Mouse (Mus musculus): ENCODE results near the gene Maats1. TPM values are rescaled to one million over a fixed set of nuclear protein-coding genes. Genes with fewer than 3 reads are reported as not detected.

The Maats1 gene
- polyA plus RNA-seq (2015; fragmentation: Illumina TruSeq; extraction: RNeasy Lipid Tissue Mini Kit (QIAGEN cat#74804); ENCODE audit: insufficient read depth, low replicate concordance), result not detected

DNA sequence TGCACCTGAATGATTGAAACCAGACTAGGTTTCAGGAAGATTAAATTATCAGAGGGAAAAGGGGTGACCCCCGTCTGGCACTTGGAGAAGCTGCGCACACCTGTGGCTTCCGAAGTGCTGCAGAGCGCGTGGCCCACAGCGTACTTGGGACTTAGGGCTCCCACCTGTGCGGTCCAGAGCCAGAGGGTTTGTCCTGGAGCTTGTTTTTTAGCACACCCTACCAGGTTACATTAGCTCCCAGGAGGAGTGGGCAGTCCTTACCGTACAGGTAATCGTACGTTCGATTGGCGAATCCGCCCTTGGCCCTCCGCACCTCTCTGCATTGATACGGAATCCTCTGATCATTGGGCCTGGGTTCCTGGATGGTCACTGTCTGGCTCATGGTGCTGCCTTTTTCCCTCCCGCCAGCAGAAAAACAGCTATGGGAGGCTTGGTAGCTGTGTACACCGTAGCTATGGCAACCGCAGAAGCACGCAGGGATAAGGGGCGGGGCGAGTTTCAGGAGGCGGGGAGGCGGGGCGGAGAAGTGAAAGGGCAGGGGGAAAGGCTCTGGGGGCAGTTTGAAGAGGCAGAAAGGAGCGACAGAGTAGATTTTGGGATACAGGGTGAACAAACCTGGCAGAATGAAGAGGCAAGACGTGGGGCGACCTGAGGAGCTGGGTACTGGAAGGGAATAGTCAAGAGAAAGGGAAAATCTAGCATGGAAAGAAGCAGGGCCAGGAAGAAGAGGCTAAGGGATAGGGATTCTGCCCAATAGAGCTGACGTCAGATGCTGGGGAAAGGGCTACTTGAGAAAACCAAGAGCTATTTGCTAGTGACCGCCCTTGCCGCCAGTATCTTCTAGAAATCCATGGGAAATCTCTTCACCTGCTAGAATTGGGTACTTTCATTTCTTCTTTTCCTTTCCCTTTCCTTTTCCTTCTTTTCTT is at the start of gene Maats1:
Gene Maats1 (minus strand): TSS at position 748 of the 929 bp plus-strand sequence.

DNA sequence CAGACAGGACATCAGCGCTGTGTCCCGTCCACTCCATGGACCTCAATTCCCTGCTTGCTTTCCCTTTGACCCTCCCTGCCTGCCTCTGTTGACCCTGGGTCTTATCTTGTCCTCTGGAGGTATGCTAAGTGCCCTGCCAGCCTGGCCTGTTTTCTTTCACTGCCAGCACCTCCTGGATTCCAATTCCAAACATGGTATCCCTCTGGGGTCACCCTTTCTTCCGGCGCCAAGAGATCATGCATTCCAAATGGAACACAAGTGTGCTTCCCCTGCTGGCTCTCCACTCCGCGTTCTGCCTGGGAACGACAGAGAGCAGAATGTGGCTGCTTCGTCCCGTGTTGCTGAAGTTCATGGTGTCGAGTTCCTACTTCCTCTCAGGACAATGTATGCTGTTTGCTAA is 20.0 kb upstream of the Maats1 start, which contains the start of gene Popdc2:
Gene Popdc2 (plus strand): TSS at position 277 of the 400 bp plus-strand sequence.

DNA sequence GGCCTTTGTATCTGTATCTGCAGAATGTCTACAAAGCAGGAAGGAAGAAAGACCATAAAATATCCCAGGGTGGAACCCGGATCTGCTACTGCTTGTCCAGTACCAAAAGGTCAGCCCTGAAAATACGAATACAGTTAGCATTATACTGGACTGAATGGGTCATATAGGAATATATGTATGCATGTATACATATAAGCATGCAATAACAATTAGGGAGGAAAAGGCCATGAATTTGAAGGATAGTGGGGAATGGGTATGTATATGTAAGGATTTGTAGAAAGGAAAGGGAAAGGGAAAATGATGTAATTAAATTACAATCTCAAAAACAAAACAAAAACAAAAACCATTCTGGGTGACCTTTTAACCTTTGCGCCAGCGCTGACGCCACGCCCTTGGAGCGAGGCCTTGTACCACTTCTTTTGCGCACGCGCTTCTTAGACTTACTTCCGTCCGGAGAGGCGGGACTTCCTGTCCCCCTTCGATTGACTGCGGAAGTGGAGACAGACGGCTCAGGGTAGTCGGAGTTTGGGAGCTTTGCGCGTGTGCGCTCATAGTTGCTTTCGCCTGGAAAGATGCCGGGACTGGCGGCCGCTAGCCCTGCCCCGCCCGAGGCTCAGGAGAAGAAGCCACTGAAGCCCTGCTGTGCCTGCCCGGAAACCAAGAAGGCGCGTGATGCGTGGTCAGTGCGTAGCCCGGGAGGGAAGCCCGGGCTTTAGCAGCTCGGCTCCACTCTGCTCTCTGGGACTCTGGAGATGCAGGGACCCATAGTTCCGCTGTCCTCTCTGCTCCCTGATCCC is 4.8 kb upstream of the Maats1 start, which contains the start of the genes Cox17 and Gm21987:
Gene Cox17 (plus strand): TSS at position 463 of the 797 bp plus-strand sequence.
Gene Gm21987 (plus strand): TSS at position 512 of the 797 bp plus-strand sequence.

DNA sequence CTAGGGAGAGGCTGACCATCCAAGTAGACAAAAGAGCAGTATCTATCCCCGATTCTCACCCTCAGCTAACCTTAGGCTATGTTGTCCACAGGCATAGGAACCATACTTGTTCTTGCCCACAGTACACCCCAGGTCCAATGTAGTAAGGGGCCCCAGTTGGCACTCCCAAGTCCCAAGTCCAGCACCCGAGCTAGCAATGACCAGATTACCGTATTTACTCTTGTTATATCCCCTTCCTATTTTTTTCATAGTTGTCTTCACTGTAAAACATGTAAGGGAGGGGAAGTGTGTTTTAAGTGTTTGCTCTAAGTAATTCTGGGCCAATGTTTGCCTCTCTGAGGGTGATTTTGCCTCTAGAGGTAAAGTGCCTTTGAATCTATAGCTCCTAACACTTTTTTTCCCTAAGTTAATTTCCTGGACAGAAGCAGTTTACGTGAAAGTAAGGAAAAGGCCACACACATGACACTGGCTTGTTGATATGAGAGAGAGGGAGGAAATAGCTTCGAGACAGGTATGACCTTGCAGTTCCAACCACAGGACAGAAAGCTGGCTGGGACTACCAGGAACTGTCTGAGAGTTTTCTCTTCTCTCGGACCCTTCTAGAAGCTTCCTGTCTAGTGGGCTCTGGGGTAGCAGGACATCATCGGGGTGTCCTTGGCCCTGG is 47.1 kb downstream of the Maats1 start, which contains the start of gene Nr1i2:
Gene Nr1i2 (minus strand): TSS at position 140 of the 664 bp plus-strand sequence.

Other genes starting within 250 kb of the Maats1 start
- not detected for gene Nr1i2, start 47.3 kb downstream of the Maats1 start, polyA plus RNA-seq (2015; fragmentation: Illumina TruSeq; extraction: RNeasy Lipid Tissue Mini Kit (QIAGEN cat#74804); ENCODE audit: insufficient read depth, low replicate concordance)
- 89.6 TPM for gene Cox17, start 4.8 kb upstream of the Maats1 start, polyA plus RNA-seq (2015; fragmentation: Illumina TruSeq; extraction: RNeasy Lipid Tissue Mini Kit (QIAGEN cat#74804); ENCODE audit: insufficient read depth, low replicate concordance)
- not detected for gene Gm21987, start 4.9 kb upstream of the Maats1 start, polyA plus RNA-seq (2015; fragmentation: Illumina TruSeq; extraction: RNeasy Lipid Tissue Mini Kit (QIAGEN cat#74804); ENCODE audit: insufficient read depth, low replicate concordance)
- gene Popdc2, start 20.1 kb upstream of the Maats1 start, polyA plus RNA-seq (2015; fragmentation: Illumina TruSeq; extraction: RNeasy Lipid Tissue Mini Kit (QIAGEN cat#74804); ENCODE audit: insufficient read depth, low replicate concordance), result 0.65 TPM
- gene Pla1a, start 91.0 kb upstream of the Maats1 start, polyA plus RNA-seq (2015; fragmentation: Illumina TruSeq; extraction: RNeasy Lipid Tissue Mini Kit (QIAGEN cat#74804); ENCODE audit: insufficient read depth, low replicate concordance), result 1.1 TPM
- gene Adprh, start 110.6 kb upstream of the Maats1 start, polyA plus RNA-seq (2015; fragmentation: Illumina TruSeq; extraction: RNeasy Lipid Tissue Mini Kit (QIAGEN cat#74804); ENCODE audit: insufficient read depth, low replicate concordance), result 20.9 TPM
- 22.9 TPM for gene Cd80, start 113.4 kb upstream of the Maats1 start, polyA plus RNA-seq (2015; fragmentation: Illumina TruSeq; extraction: RNeasy Lipid Tissue Mini Kit (QIAGEN cat#74804); ENCODE audit: insufficient read depth, low replicate concordance)
- 16.8 TPM for gene Timmdc1, start 180.5 kb upstream of the Maats1 start, polyA plus RNA-seq (2015; fragmentation: Illumina TruSeq; extraction: RNeasy Lipid Tissue Mini Kit (QIAGEN cat#74804); ENCODE audit: insufficient read depth, low replicate concordance)
- gene Poglut1, start 208.1 kb upstream of the Maats1 start, polyA plus RNA-seq (2015; fragmentation: Illumina TruSeq; extraction: RNeasy Lipid Tissue Mini Kit (QIAGEN cat#74804); ENCODE audit: insufficient read depth, low replicate concordance), result 63.1 TPM
- 51.7 TPM for gene Tmem39a, start 216.6 kb upstream of the Maats1 start, polyA plus RNA-seq (2015; fragmentation: Illumina TruSeq; extraction: RNeasy Lipid Tissue Mini Kit (QIAGEN cat#74804); ENCODE audit: insufficient read depth, low replicate concordance)